Mouse (Mus musculus) hindbrain, embryonic 13.5 days (tissue): ENCODE data around the gene Ebpl. TPM values are rescaled to one million over a fixed set of nuclear protein-coding genes. Genes with fewer than 3 reads are reported as not detected.
A peak's percentile ranks its signal among the peaks of the same experiment; 100 is the strongest.

Experiments used
- ATAC-seq: fragments of 200-750 bp; cut with Nextera tagmentation; 2 replicates; pipeline ENCODE4 v1.8.0; 2017; ENCODE audit warnings: moderate TSS enrichment; ENCODE audit not compliant: low FRiP score
- H3K27ac ChIP-seq: fragments of 300-500 bp; sonication (generic); 2 replicates; pipeline ENCODE4 v1.5.1; 2015; ENCODE audit warnings: inconsistent platforms, mild to moderate bottlenecking, moderate library complexity
- H3K27me3 ChIP-seq: fragments of 300-500 bp; sonication (generic); 2 replicates; pipeline ENCODE4 v1.6.1; 2015; ENCODE audit warnings: mild to moderate bottlenecking, inconsistent platforms
- H3K36me3 ChIP-seq: fragments of 300-500 bp; sonication (generic); 2 replicates; pipeline ENCODE4 v1.6.1; 2015; ENCODE audit warnings: mild to moderate bottlenecking, inconsistent platforms
- H3K4me1 ChIP-seq: fragments of 300-500 bp; sonication (generic); replicated peaks from 2 replicates; pipeline ENCODE4 v1.6.1; 2015; ENCODE audit warnings: inconsistent platforms
- H3K4me2 ChIP-seq: fragments of 300-500 bp; sonication (generic); 2 replicates; pipeline ENCODE4 v1.6.1; 2015; ENCODE audit warnings: inconsistent platforms, mild to moderate bottlenecking, moderate library complexity
- H3K4me3 ChIP-seq: fragments of 300-500 bp; sonication (generic); 2 replicates; pipeline ENCODE4 v1.5.1; 2015; ENCODE audit warnings: mild to moderate bottlenecking, inconsistent platforms
- H3K9ac ChIP-seq: fragments of 300-500 bp; sonication (generic); 2 replicates; pipeline ENCODE4 v1.6.1; 2015; ENCODE audit warnings: mild to moderate bottlenecking, inconsistent platforms
- H3K9me3 ChIP-seq: fragments of 300-500 bp; sonication (generic); 2 replicates; pipeline ENCODE4 v1.6.1; 2016; ENCODE audit warnings: inconsistent platforms
- WGBS: fragments of 180-500 bp; shearing (Covaris S2); methylation state at CpG from one replicate; pipeline ENCODE4 v1.1.7; 2015; 5-methylcytosine and 5-hydroxymethylcytosine counted together
- polyA plus RNA-seq: library from polyadenylated mRNA; unstranded; fragments of >200 nt; fragmentation: Nextera tagmentation; extraction: Ambion mirVana; gene quantifications from 2 replicates; pipeline ENCODE4 v1.2.1, GENCODE M21; 2015

Gene Ebpl
- polyA plus RNA-seq: 10.3 and 10.7 TPM in 2 replicates

DNA sequence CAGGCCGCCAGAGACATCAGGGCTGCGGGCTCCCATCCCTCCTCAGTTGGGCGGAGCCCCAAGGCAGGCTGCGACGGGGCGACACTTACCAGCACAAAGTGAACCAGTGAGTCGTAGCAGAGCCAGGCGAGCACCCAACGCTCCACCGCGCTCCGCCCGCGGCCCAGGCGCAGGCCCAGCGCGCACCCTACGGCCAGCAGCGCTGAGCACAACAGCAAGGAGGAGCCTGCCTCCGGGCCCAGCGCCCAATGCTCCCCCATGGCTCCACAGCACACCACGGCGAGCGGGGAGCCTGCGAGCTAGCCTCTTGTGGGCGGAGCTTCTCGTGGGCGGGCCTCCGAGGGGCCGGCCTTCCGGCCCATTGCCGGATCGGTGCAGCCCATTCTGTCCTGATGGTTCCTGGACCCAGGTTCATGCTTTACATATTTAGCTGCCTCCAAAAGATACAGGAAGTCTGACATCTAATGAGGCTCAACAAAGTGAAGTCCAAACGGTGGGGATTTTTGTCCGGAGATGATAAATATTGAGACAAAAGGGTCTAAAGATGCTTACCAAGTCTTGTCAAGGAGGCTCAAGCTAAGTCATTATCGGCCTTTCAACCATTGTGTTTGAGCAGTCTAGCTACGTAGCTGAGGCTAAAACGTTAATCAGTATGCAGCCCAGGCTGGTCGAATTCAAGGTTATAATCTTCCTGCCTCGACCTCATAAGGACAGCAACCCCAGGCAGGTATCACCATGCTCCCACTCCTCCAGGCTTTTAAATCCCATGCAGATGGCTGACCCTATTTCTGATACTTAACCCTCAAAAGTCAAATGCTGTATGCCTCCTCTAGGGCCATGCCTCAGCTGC is at the start of gene Ebpl:
TSS of gene Ebpl (minus strand) at position 309 of the 850 bp plus-strand sequence.
- WGBS: under 1% methylated on average over 40 of the region's 40 CpGs
- H3K9me3 ChIP-seq: no peaks in the 10 kb centered on the region
- no peaks in the 10 kb centered on the region for H3K27me3 ChIP-seq
- peak within 1 kb of the TSS; percentile 91 for H3K27ac ChIP-seq
- H3K36me3 ChIP-seq: peaks cover 3% of the 10 kb centered on the region; the same call in 1 of the 2 replicates
- peak within 1 kb of the TSS; percentile 63 for H3K4me2 ChIP-seq
- ATAC-seq: peak; percentile 96
- H3K4me1 ChIP-seq: peaks cover 7% of the 10 kb centered on the region
- H3K9ac ChIP-seq: peak within 1 kb of the TSS; percentile 82
- H3K4me3 ChIP-seq: peak within 1 kb of the TSS; percentile 61

DNA sequence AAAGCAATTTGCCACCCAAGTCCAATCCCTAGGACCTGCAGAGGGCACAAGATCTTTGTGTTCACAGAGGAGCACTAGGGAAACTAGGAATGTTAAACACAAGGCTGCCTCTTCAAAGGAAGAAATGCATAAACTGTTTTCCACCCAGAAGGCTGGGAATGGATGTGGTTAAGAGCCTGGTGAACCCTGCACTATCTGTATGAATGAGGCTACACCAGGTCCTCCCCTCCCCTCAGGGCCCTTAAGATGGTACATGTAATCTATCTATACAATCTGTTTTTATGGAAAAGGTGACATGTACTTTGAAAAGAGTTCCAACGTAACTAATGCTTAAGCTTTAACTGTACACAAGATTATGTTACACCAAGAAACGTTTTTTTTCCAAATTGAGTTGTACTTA is 49.8 kb upstream of the Ebpl start:
- ATAC-seq: no peak
- Histone ChIP-seq H3K4me3 (no peak overlapping the region), H3K27ac (no peak overlapping the region), H3K36me3 (no peaks in the 10 kb centered on the region), H3K9me3 (no peaks in the 10 kb centered on the region), H3K27me3 (no peaks in the 10 kb centered on the region), H3K4me1 (peaks cover 14% of the 10 kb centered on the region), H3K9ac (no peak overlapping the region), H3K4me2 (no peak overlapping the region)
- WGBS: 87% methylated on average over 2 of the region's 2 CpGs

GRCm38 (mm10) chr14:61407055-61407454 is 46.8 kb upstream of the Ebpl start:
- Histone ChIP-seq H3K4me1 (0 out of 2 replicates have a peak, but pooled peaks cover 4% of the 10 kb centered on the region), H3K4me2 (no peak overlapping the region), H3K36me3 (peaks cover 3% of the 10 kb centered on the region; the same call in 1 of the 2 replicates), H3K27me3 (no peaks in the 10 kb centered on the region), H3K9ac (no peak overlapping the region), H3K9me3 (no peaks in the 10 kb centered on the region), H3K27ac (no peak overlapping the region), H3K4me3 (no peak overlapping the region)
- 99% methylated on average over 3 of the region's 3 CpGs for WGBS
- no peak for ATAC-seq

DNA sequence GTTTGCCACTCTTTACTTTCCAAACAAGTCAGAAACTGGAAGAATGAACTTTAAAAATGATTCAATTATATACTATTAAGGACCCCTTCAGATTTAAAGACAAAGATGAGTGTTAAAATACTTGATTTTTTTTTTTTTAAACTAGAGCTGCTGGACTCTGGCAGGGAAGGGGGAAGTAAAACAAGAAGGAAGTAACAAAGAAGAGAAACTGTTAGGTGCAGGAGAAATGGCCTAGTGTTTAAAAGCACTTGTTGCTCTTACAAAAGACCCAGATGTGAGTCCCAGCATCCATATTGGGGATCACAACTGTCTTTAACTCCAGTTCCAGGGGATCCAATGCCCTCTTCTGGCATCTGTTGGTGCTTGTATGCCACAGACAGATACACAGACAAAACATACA is 45.5 kb upstream of the Ebpl start:
- H3K4me1 ChIP-seq: 0 out of 2 replicates have a peak, but pooled peaks cover 4% of the 10 kb centered on the region
- no peak for ATAC-seq
- H3K9me3 ChIP-seq: no peaks in the 10 kb centered on the region
- no peak overlapping the region for H3K9ac ChIP-seq
- H3K27me3 ChIP-seq: no peaks in the 10 kb centered on the region
- H3K27ac ChIP-seq: no peak overlapping the region
- H3K4me3 ChIP-seq: no peak overlapping the region
- H3K4me2 ChIP-seq: no peak overlapping the region
- H3K36me3 ChIP-seq: peaks cover 8% of the 10 kb centered on the region; the same call in 1 of the 2 replicates

DNA sequence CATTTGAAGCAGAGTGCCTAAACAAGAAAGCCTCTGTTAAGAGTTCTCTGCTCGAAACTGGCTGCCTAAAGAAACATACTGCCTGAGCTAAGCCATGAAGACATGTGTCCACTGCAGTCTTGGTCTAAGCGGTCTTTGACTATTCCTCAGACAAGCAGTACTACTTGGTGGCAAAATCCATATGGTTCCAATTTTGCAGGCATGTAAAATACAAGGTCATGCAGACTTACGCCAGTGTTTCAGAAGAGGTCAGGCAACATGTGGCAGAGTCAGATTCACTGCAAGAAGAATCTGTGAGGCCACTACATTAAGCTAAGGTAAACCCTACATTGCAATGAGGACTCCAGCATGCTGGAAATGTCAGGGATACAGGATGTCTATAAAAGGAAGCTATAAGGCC is 44.7 kb upstream of the Ebpl start:
- Histone ChIP-seq H3K27ac (no peak overlapping the region), H3K4me1 (0 out of 2 replicates have a peak, but pooled peaks cover 4% of the 10 kb centered on the region), H3K4me2 (no peak overlapping the region), H3K27me3 (no peaks in the 10 kb centered on the region), H3K4me3 (no peak overlapping the region), H3K9me3 (no peaks in the 10 kb centered on the region), H3K9ac (no peak overlapping the region), H3K36me3 (peaks cover 12% of the 10 kb centered on the region)
- 86% methylated on average over 3 of the region's 3 CpGs for WGBS
- ATAC-seq: no peak

- Histone ChIP-seq H3K4me3 (no peak overlapping the region), H3K9ac (no peak overlapping the region), H3K27ac (no peak overlapping the region), H3K9me3 (no peaks in the 10 kb centered on the region), H3K27me3 (no peaks in the 10 kb centered on the region), H3K36me3 (peaks cover 24% of the 10 kb centered on the region), H3K4me2 (no peak overlapping the region), H3K4me1 (no peaks in the 10 kb centered on the region)
- no peak for ATAC-seq
- 89% methylated on average over 6 of the region's 6 CpGs for WGBS
Measured at GRCm38 (mm10) chr14:61394745-61395144, 34.5 kb upstream of the Ebpl start.

DNA sequence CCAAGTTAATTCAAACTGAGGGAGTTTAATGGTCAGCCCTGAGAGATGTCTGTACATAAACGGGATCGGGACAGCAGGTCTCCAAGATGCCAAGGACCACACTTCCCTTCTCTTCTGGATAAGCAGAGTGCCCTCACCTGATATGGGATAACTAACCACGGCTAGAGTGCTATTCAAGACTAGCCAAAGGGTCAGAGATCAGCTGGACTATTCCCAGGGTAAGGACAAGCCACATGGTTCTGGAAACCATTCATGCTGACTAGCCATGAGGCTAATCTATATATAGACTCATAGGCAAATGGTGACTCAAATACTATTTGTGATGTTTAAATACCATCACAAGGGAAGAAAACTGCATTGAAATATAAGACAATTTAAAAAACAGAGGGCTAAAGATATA is 30.3 kb upstream of the Ebpl start:
- Histone ChIP-seq H3K27me3 (no peaks in the 10 kb centered on the region), H3K36me3 (peaks cover 32% of the 10 kb centered on the region), H3K9ac (no peak overlapping the region), H3K4me3 (no peak overlapping the region), H3K9me3 (no peaks in the 10 kb centered on the region), H3K27ac (no peak overlapping the region), H3K4me1 (no peaks in the 10 kb centered on the region), H3K4me2 (no peak overlapping the region)
- 88% methylated on average over 3 of the region's 3 CpGs for WGBS
- ATAC-seq: no peak

GRCm38 (mm10) chr14:61367290-61367689 is 7.1 kb upstream of the Ebpl start:
- 82% methylated on average over 2 of the region's 2 CpGs for WGBS
- ATAC-seq: no peak

GRCm38 (mm10) chr14:61364656-61365055 is 4.4 kb upstream of the Ebpl start:
- Histone ChIP-seq H3K9me3 (no peaks in the 10 kb centered on the region), H3K27ac (no peak overlapping the region), H3K4me2 (no peak overlapping the region), H3K4me1 (peaks cover 6% of the 10 kb centered on the region), H3K27me3 (no peaks in the 10 kb centered on the region), H3K9ac (no peak overlapping the region), H3K4me3 (no peak overlapping the region), H3K36me3 (peaks cover 16% of the 10 kb centered on the region)
- no peak for ATAC-seq
- 94% methylated on average over 3 of the region's 3 CpGs for WGBS

More at GRCm38 (mm10) chr14:61367290-61367689, 7.1 kb upstream of the Ebpl start:
- H3K27ac ChIP-seq: no peak overlapping the region
- no peaks in the 10 kb centered on the region for H3K9me3 ChIP-seq
- H3K9ac ChIP-seq: no peak overlapping the region
- H3K4me2 ChIP-seq: no peak overlapping the region
- H3K27me3 ChIP-seq: no peaks in the 10 kb centered on the region
- no peak overlapping the region for H3K4me3 ChIP-seq
- peaks cover 33% of the 10 kb centered on the region for H3K36me3 ChIP-seq
- H3K4me1 ChIP-seq: no peaks in the 10 kb centered on the region

- no peak for ATAC-seq
- 96% methylated on average over 2 of the region's 2 CpGs for WGBS
- Histone ChIP-seq H3K4me3 (no peak overlapping the region), H3K27me3 (no peaks in the 10 kb centered on the region), H3K4me1 (peaks cover 7% of the 10 kb centered on the region), H3K36me3 (peaks cover 13% of the 10 kb centered on the region), H3K4me2 (no peak overlapping the region), H3K9me3 (no peaks in the 10 kb centered on the region), H3K27ac (no peak overlapping the region), H3K9ac (no peak overlapping the region)
Measured at GRCm38 (mm10) chr14:61363734-61364133, 3.5 kb upstream of the Ebpl start.

DNA sequence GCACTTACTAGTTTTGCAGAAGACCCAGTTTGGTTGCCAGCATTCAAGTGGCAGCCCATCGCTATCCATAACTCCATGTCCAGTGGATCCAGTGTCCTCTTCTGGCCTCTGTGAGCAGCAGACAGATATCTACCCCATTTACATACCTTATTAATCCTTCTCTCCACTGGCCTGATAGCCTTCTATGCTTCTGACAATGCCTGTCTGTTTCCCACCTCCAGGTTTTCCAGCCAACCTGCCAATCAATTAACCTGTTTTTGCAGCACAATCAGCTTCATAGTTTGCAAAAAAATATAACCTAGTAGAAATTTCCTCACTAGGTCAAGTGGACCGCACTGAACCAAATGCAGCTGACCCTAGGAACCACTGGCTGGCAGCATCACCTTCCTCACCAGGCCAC is 2.0 kb upstream of the Ebpl start:
- Histone ChIP-seq H3K4me3 (no peak overlapping the region), H3K4me2 (no peak overlapping the region), H3K36me3 (peaks cover 10% of the 10 kb centered on the region), H3K9me3 (no peaks in the 10 kb centered on the region), H3K4me1 (peaks cover 7% of the 10 kb centered on the region), H3K27me3 (no peaks in the 10 kb centered on the region), H3K9ac (no peak overlapping the region), H3K27ac (no peak overlapping the region)
- 95% methylated on average over 2 of the region's 2 CpGs for WGBS
- no peak for ATAC-seq

- Histone ChIP-seq H3K9ac (peak overlapping the region; percentile 82), H3K27ac (peak overlapping the region; percentile 91), H3K4me3 (peak overlapping the region; percentile 61), H3K36me3 (peaks cover 3% of the 10 kb centered on the region; the same call in 1 of the 2 replicates), H3K27me3 (no peaks in the 10 kb centered on the region), H3K4me1 (peaks cover 7% of the 10 kb centered on the region), H3K4me2 (peak overlapping the region; percentile 63), H3K9me3 (no peaks in the 10 kb centered on the region)
- 64% methylated on average over 3 of the region's 3 CpGs for WGBS
- no peak for ATAC-seq
Measured at GRCm38 (mm10) chr14:61360981-61361511, 807 bp upstream of the Ebpl start.
